Mouse (Mus musculus) CH12.LX (cell line): ENCODE data around the gene S100a1.

ENCODE experiments used
- CHD2 ChIP-seq: IDR thresholded peaks from 2 replicates; pipeline ENCODE4 v1.6.1; 2011; ENCODE audit warnings: low read length, improper control_type of control experiment
- CTCF ChIP-seq, 2 experiments: IDR thresholded peaks in 1 of 2; conservative IDR thresholded peaks in 1 of 2; 2 replicates each; pipeline ENCODE4 v1.5.1; 2011 to 2012; ENCODE audit warnings: low read depth in 2 of 2, low read length in 2 of 2, improper control_type of control experiment in 1 of 2, inconsistent platforms in 1 of 2, mild to moderate bottlenecking in 1 of 2, moderate library complexity in 1 of 2
- IRF4 ChIP-seq: IDR thresholded peaks from 2 replicates; pipeline ENCODE4 v1.6.1; 2014; ENCODE audit warnings: low read depth, mild to moderate bottlenecking, inconsistent platforms, low read length, improper control_type of control experiment
- MAX ChIP-seq: IDR thresholded peaks from 2 replicates; pipeline ENCODE4 v1.6.1; 2011; ENCODE audit warnings: low read length, improper control_type of control experiment
- MEF2A ChIP-seq: IDR thresholded peaks from 2 replicates; pipeline ENCODE4 v1.6.1; 2014; ENCODE audit warnings: low read depth, mild to moderate bottlenecking, inconsistent platforms, low read length, improper control_type of control experiment, borderline replicate concordance
- MYC ChIP-seq: IDR thresholded peaks from 2 replicates; pipeline ENCODE4 v1.6.1; 2011; ENCODE audit warnings: low read depth, mild to moderate bottlenecking, improper control_type of control experiment, low read length
- POLR2A ChIP-seq: IDR thresholded peaks from 2 replicates; pipeline ENCODE4 v1.6.1; 2011; ENCODE audit warnings: low read depth, mild to moderate bottlenecking, improper control_type of control experiment, low read length
- POLR2AphosphoS2 ChIP-seq: IDR thresholded peaks from 2 replicates; pipeline ENCODE4 v1.6.1; 2011; ENCODE audit warnings: low read depth, low read length, improper control_type of control experiment
- SIN3A ChIP-seq: IDR thresholded peaks from 2 replicates; pipeline ENCODE4 v1.6.1; 2012; ENCODE audit warnings: low read length, improper control_type of control experiment, inconsistent platforms
- SMC3 ChIP-seq: IDR thresholded peaks from 2 replicates; pipeline ENCODE4 v1.6.1; 2011; ENCODE audit warnings: low read depth, low read length, improper control_type of control experiment
- ZKSCAN1 ChIP-seq: IDR thresholded peaks from 2 replicates; pipeline ENCODE4 v1.6.1; 2012; ENCODE audit warnings: low read depth, inconsistent platforms, low read length, improper control_type of control experiment, borderline replicate concordance
- ZMIZ1 ChIP-seq: IDR thresholded peaks from 2 replicates; pipeline ENCODE4 v1.6.1; 2012; ENCODE audit warnings: low read depth, mild to moderate bottlenecking, inconsistent platforms, low read length, improper control_type of control experiment
- ZNF384 ChIP-seq: IDR thresholded peaks from 2 replicates; pipeline ENCODE4 v1.6.1; 2012; ENCODE audit warnings: low read depth, low read length, improper control_type of control experiment, inconsistent platforms

DNA sequence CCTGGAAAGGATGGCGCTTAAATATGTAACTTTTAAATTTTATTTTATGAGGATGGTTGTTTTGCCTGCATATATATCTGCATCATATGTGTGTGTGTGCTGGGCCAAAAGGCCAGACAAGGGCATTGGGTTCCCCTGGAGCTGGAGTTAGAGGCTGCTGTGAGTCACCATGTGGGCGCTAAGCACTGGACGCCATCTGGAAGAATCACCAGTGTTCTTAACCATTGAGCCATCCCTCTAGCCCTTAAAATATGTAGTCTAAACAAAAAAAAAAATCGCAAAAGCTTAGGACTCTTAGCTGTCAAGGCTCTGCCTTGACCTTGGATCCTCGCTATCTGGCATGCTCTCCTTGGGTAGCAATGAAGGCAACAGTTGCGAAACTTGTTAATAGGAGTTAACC lies 25.6 kb downstream of the S100a1 start:
- TF ChIP-seq ZKSCAN1 (no peak), CHD2 (no peak), ZNF384 (no peak), SMC3 (no peak), CTCF (conservative IDR thresholded peaks at IDR 0.05 in 1 of 2, IDR thresholded peaks at IDR 0.05 in 1 of 2; ENCODE audit: low read depth in 2 of 2, low read length in 2 of 2) (no peak), SIN3A (no peak), ZMIZ1 (no peak), POLR2AphosphoS2 (no peak), POLR2A (no peak), MAX (no peak), MYC (no peak), MEF2A (no peak), IRF4 (no peak)
